Mouse (Mus musculus) MEL (cell line): Measurements from ENCODE around the gene Sash1. TPM values are rescaled to one million over a fixed set of nuclear protein-coding genes. Genes with fewer than 3 reads are reported as not detected.

Experiments
- DNase-seq: peaks from one replicate; pipeline ENCODE4 v3.0.0; 2011; ENCODE audit warnings: low read depth, low spot score
- H3K27ac ChIP-seq: 2 replicates; pipeline ENCODE4 v1.5.1; 2012; ENCODE audit warnings: low read depth, mild to moderate bottlenecking, control low read depth, low read length, moderate library complexity; ENCODE audit not compliant: control insufficient read depth
- H3K27me3 ChIP-seq, 2 experiments: fragments of 150-350 bp in 1 of 2; sonication (generic) in 1 of 2; 2 replicates each; pipeline ENCODE4 v1.6.1; 2012; ENCODE audit warnings: low read length in 2 of 2, mild to moderate bottlenecking in 2 of 2, improper control_type of control experiment in 1 of 2, moderate library complexity in 1 of 2; ENCODE audit not compliant: insufficient read depth in 2 of 2, control insufficient read depth in 1 of 2
- H3K36me3 ChIP-seq, 2 experiments: 2 replicates each; pipeline ENCODE4 v1.6.1; 2012 to 2014; ENCODE audit warnings: low read length in 2 of 2, improper control_type of control experiment in 1 of 2, inconsistent platforms in 1 of 2, mild to moderate bottlenecking in 1 of 2; ENCODE audit not compliant: insufficient read depth in 2 of 2, control insufficient read depth in 1 of 2
- H3K4me1 ChIP-seq, 2 experiments: fragments of 150-350 bp in 1 of 2; sonication (generic) in 1 of 2; 2 replicates each; pipeline ENCODE4 v1.6.1; 2012; ENCODE audit warnings: low read length in 2 of 2, improper control_type of control experiment in 1 of 2, mild to moderate bottlenecking in 1 of 2; ENCODE audit not compliant: insufficient read depth in 2 of 2, control insufficient read depth in 1 of 2
- H3K4me3 ChIP-seq, 2 experiments: fragments of 150-350 bp in 1 of 2; sonication (generic) in 1 of 2; 2 replicates each; pipeline ENCODE4 v1.5.1; 2012; ENCODE audit warnings: low read depth in 2 of 2, low read length in 2 of 2, mild to moderate bottlenecking in 2 of 2, moderate library complexity in 2 of 2, control low read depth in 1 of 2, improper control_type of control experiment in 1 of 2; ENCODE audit not compliant: control insufficient read depth in 1 of 2, insufficient read depth in 1 of 2
- H3K79me2 ChIP-seq: 2 replicates; pipeline ENCODE4 v1.6.1; 2012; ENCODE audit warnings: mild to moderate bottlenecking, low read length, moderate library complexity; ENCODE audit not compliant: control insufficient read depth, poor library complexity, insufficient read depth
- H3K9ac ChIP-seq: 2 replicates; pipeline ENCODE4 v1.6.1; 2012; ENCODE audit warnings: low read depth, mild to moderate bottlenecking, control low read depth, low read length, moderate library complexity; ENCODE audit not compliant: control insufficient read depth, poor library complexity, severe bottlenecking
- H3K9me3 ChIP-seq: fragments of 150-350 bp; sonication (generic); replicated peaks from 2 replicates; pipeline ENCODE4 v1.6.1; 2012; ENCODE audit warnings: mild to moderate bottlenecking, low read length, improper control_type of control experiment, moderate library complexity; ENCODE audit not compliant: insufficient read depth
- BHLHE40 ChIP-seq: IDR thresholded peaks from 2 replicates; pipeline ENCODE4 v1.6.1; 2012; ENCODE audit warnings: low read depth, mild to moderate bottlenecking, inconsistent platforms, low read length, improper control_type of control experiment, borderline replicate concordance
- CHD1 ChIP-seq: IDR thresholded peaks from 2 replicates; pipeline ENCODE4 v1.6.1; 2012; ENCODE audit warnings: low read depth, mild to moderate bottlenecking, inconsistent platforms, low read length, improper control_type of control experiment
- CTCF ChIP-seq, 3 experiments: IDR thresholded peaks in 2 of 3; conservative IDR thresholded peaks in 1 of 3; 2 replicates each; pipeline ENCODE4 v1.5.1; 2011 to 2012; ENCODE audit warnings: low read length in 3 of 3, low read depth in 2 of 3, mild to moderate bottlenecking in 2 of 3, improper control_type of control experiment in 1 of 3, inconsistent platforms in 1 of 3, mixed read lengths in 1 of 3, moderate library complexity in 1 of 3; ENCODE audit not compliant: control insufficient read depth in 1 of 3, insufficient read depth in 1 of 3, poor library complexity in 1 of 3, severe bottlenecking in 1 of 3
- ELF1 ChIP-seq: IDR thresholded peaks from 2 replicates; pipeline ENCODE4 v1.6.1; 2014; ENCODE audit warnings: low read depth, mild to moderate bottlenecking, inconsistent platforms, low read length, improper control_type of control experiment, moderate library complexity
- GABPA ChIP-seq: IDR thresholded peaks from 2 replicates; pipeline ENCODE4 v1.6.1; 2012; ENCODE audit warnings: low read depth, mild to moderate bottlenecking, inconsistent platforms, low read length, improper control_type of control experiment, moderate library complexity
- GATA1 ChIP-seq: IDR thresholded peaks from 2 replicates; pipeline ENCODE4 v1.6.1; 2011; ENCODE audit warnings: low read depth, low read length, improper control_type of control experiment
- JUND ChIP-seq: IDR thresholded peaks from 2 replicates; pipeline ENCODE4 v1.6.1; 2011; ENCODE audit warnings: low read depth, mild to moderate bottlenecking, improper control_type of control experiment, low read length
- KAT2A ChIP-seq: conservative IDR thresholded peaks from 2 replicates; pipeline ENCODE4 v1.6.1; 2012; ENCODE audit warnings: low read depth, low read length, improper control_type of control experiment, inconsistent platforms
- MAFK ChIP-seq: IDR thresholded peaks from 2 replicates; pipeline ENCODE4 v1.6.1; 2011; ENCODE audit warnings: low read depth, mild to moderate bottlenecking, low read length, improper control_type of control experiment, borderline replicate concordance
- MAX ChIP-seq: IDR thresholded peaks from 2 replicates; pipeline ENCODE4 v1.6.1; 2011; ENCODE audit warnings: low read length, improper control_type of control experiment
- MAZ ChIP-seq: IDR thresholded peaks from 2 replicates; pipeline ENCODE4 v1.6.1; 2012; ENCODE audit warnings: low read depth, mild to moderate bottlenecking, inconsistent platforms, low read length, improper control_type of control experiment
- MEF2A ChIP-seq: IDR thresholded peaks from 2 replicates; pipeline ENCODE4 v1.6.1; 2014; ENCODE audit warnings: low read depth, mild to moderate bottlenecking, inconsistent platforms, low read length, improper control_type of control experiment; ENCODE audit not compliant: poor library complexity, insufficient replicate concordance, severe bottlenecking; ENCODE audit errors: extremely low read depth
- MXI1 ChIP-seq: IDR thresholded peaks from 2 replicates; pipeline ENCODE4 v1.6.1; 2011; ENCODE audit warnings: mild to moderate bottlenecking, low read depth, low read length, improper control_type of control experiment
- NELFE ChIP-seq: IDR thresholded peaks from 2 replicates; pipeline ENCODE4 v1.6.1; 2011; ENCODE audit warnings: low read depth, low read length, improper control_type of control experiment
- NRF1 ChIP-seq: IDR thresholded peaks from 2 replicates; pipeline ENCODE4 v1.6.1; 2014; ENCODE audit warnings: low read depth, mild to moderate bottlenecking, inconsistent platforms, low read length, improper control_type of control experiment, moderate library complexity; ENCODE audit not compliant: poor library complexity, insufficient read depth, severe bottlenecking
- POLR2A ChIP-seq, 2 experiments: IDR thresholded peaks; 2 replicates each; pipeline ENCODE4 v1.6.1; 2011 to 2012; ENCODE audit warnings: low read length in 2 of 2, mild to moderate bottlenecking in 2 of 2, control low read depth in 1 of 2, improper control_type of control experiment in 1 of 2, low read depth in 1 of 2, moderate library complexity in 1 of 2; ENCODE audit not compliant: control insufficient read depth in 1 of 2, insufficient read depth in 1 of 2, poor library complexity in 1 of 2
- POLR2AphosphoS5 ChIP-seq: IDR thresholded peaks from 2 replicates; pipeline ENCODE4 v1.6.1; 2012; ENCODE audit warnings: low read depth, borderline replicate concordance, mild to moderate bottlenecking, inconsistent platforms, low read length, moderate library complexity, mixed read lengths
- RAD21 ChIP-seq: IDR thresholded peaks from 2 replicates; pipeline ENCODE4 v1.6.1; 2011; ENCODE audit warnings: mild to moderate bottlenecking, low read depth, low read length, improper control_type of control experiment
- RCOR1 ChIP-seq: IDR thresholded peaks from 2 replicates; pipeline ENCODE4 v1.6.1; 2012; ENCODE audit warnings: low read depth, mild to moderate bottlenecking, inconsistent platforms, low read length, improper control_type of control experiment
- SIN3A ChIP-seq: IDR thresholded peaks from 2 replicates; pipeline ENCODE4 v1.6.1; 2012; ENCODE audit warnings: low read length, improper control_type of control experiment, inconsistent platforms
- SMC3 ChIP-seq: IDR thresholded peaks from 2 replicates; pipeline ENCODE4 v1.6.1; 2011; ENCODE audit warnings: low read depth, low read length, improper control_type of control experiment
- TAL1 ChIP-seq: IDR thresholded peaks from 2 replicates; pipeline ENCODE4 v1.6.1; 2012; ENCODE audit warnings: mild to moderate bottlenecking, inconsistent platforms, low read length, moderate library complexity, mixed read lengths
- UBTF ChIP-seq: IDR thresholded peaks from 2 replicates; pipeline ENCODE4 v1.6.1; 2012; ENCODE audit warnings: low read depth, mild to moderate bottlenecking, inconsistent platforms, low read length, improper control_type of control experiment, moderate library complexity, borderline replicate concordance; ENCODE audit not compliant: insufficient read depth
- USF1 ChIP-seq: IDR thresholded peaks from 2 replicates; pipeline ENCODE4 v1.6.1; 2014; ENCODE audit warnings: low read depth, mild to moderate bottlenecking, inconsistent platforms, low read length, improper control_type of control experiment, moderate library complexity
- USF2 ChIP-seq, 2 experiments: IDR thresholded peaks; 2 replicates each; pipeline ENCODE4 v1.6.1; 2011 to 2012; ENCODE audit warnings: improper control_type of control experiment in 2 of 2, low read length in 2 of 2, borderline replicate concordance in 1 of 2, inconsistent platforms in 1 of 2, low read depth in 1 of 2, mild to moderate bottlenecking in 1 of 2; ENCODE audit not compliant: insufficient read depth in 1 of 2
- ZMIZ1 ChIP-seq: IDR thresholded peaks from 2 replicates; pipeline ENCODE4 v1.6.1; 2012; ENCODE audit warnings: low read depth, mild to moderate bottlenecking, inconsistent platforms, low read length, improper control_type of control experiment, moderate library complexity
- polyA plus RNA-seq, 2 experiments: library from polyadenylated mRNA; stranded (reverse) in 1 of 2; unstranded in 1 of 2; fragments of >175 nt in 1 of 2; fragments of >200 nt in 1 of 2; gene quantifications; 2 replicates each; pipeline versions ENCODE4 v1.2.1 to v1.2.4; 2012; ENCODE audit warnings: low replicate concordance in 2 of 2, low read depth in 1 of 2; ENCODE audit not compliant: insufficient read length in 2 of 2, insufficient read depth in 1 of 2, missing spikeins in 1 of 2
- total RNA-seq: library from RNA; depleted of rRNA; stranded (reverse); fragments of 300-350 nt; gene quantifications from 2 replicates; pipeline ENCODE4 v1.2.3, GENCODE M21; 2012

Sash1 gene
- total and polyA plus RNA-seq, 3 experiments = not detected

DNA sequence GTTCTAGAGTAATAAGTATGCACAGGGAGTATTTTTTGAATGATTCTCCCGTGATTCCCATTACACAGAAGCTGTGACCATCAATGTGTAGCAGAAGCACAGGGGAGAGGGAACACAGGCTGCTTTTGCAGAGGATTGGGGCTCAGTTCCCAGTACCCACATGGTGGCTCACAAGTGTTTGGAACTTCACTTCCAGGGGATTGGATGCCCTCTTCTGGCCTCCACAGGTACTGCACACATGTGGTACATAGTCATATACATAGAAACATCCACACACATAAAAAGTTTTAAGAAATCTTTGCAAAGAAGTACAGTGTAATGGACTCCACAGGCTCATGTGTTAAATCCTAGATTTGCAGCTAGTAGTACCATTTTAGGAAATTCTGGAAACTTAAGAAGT is 199.7 kb downstream of the Sash1 start:
- no peaks in the 10 kb centered on the region for H3K79me2 ChIP-seq
- DNase-seq = no peak
- H3K4me3 ChIP-seq = no peak overlapping the region
- no peaks in the 10 kb centered on the region for H3K9me3 ChIP-seq
- no peak for TF ChIP-seq CHD1
- TF ChIP-seq CTCF (IDR thresholded peaks at IDR 0.05 in 2 of 3, conservative IDR thresholded peaks at IDR 0.05 in 1 of 3; ENCODE audit: control insufficient read depth in 1 of 3, insufficient read depth in 1 of 3, low read depth in 2 of 3, low read length in 3 of 3, poor library complexity in 1 of 3, severe bottlenecking in 1 of 3) = no peak
- TF ChIP-seq POLR2A (IDR thresholded peaks at IDR 0.05; ENCODE audit: control insufficient read depth in 1 of 2, insufficient read depth in 1 of 2, low read depth in 1 of 2, low read length in 2 of 2, poor library complexity in 1 of 2) = no peak
- no peak for TF ChIP-seq RCOR1
- no peak for TF ChIP-seq USF2 (IDR thresholded peaks at IDR 0.05; ENCODE audit: borderline replicate concordance in 1 of 2, insufficient read depth in 1 of 2, low read depth in 1 of 2, low read length in 2 of 2)
- TF ChIP-seq MAZ = no peak
- no peak for TF ChIP-seq MAFK
- no peak for TF ChIP-seq ELF1
- TF ChIP-seq NELFE = no peak
- TF ChIP-seq SIN3A = no peak
- no peak for TF ChIP-seq MAX
- no peak for TF ChIP-seq ZMIZ1
- no peaks in the 10 kb centered on the region for H3K36me3 ChIP-seq
- no peak overlapping the region for H3K27ac ChIP-seq
- H3K27me3 ChIP-seq = no peaks in the 10 kb centered on the region
- H3K4me1 ChIP-seq = no peaks in the 10 kb centered on the region
- H3K9ac ChIP-seq = no peak overlapping the region

DNA sequence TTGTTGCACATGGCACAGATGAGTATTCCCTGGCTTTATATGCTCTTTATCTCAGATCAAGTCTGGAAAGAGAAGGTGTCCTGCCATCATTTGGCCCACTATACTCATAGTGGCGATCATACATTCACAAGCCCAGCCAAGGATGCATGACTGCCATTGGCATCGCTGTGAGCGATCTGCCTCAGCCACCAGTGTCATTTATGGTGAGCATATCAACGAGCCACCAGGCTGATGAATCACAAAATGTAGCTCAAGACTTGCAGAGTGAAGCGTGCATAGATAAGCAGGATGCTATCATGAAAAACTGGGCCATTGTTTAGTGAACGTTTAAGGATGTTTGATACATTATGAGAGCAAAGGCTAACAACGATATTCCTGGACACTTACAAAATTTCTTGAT is 200.6 kb downstream of the Sash1 start:
- TF ChIP-seq USF1 = no peak
- TF ChIP-seq POLR2AphosphoS5 = no peak
- no peak for TF ChIP-seq MEF2A
- no peak for TF ChIP-seq SMC3
- TF ChIP-seq POLR2A (IDR thresholded peaks at IDR 0.05; ENCODE audit: control insufficient read depth in 1 of 2, insufficient read depth in 1 of 2, low read depth in 1 of 2, low read length in 2 of 2, poor library complexity in 1 of 2) = no peak
- no peak for TF ChIP-seq ELF1
- TF ChIP-seq KAT2A = no peak
- no peak for TF ChIP-seq GABPA
- no peak for TF ChIP-seq NRF1
- no peak for TF ChIP-seq JUND
- no peak for TF ChIP-seq UBTF
- TF ChIP-seq TAL1 = no peak
- TF ChIP-seq RAD21 = no peak
- no peak for TF ChIP-seq MAX
- no peak for TF ChIP-seq BHLHE40
- no peak for TF ChIP-seq MXI1
- TF ChIP-seq MAZ = no peak
- no peak for TF ChIP-seq GATA1
- TF ChIP-seq ZMIZ1 = no peak

More for the DNA sequence above, 200.6 kb downstream of the Sash1 start:
- H3K4me1 ChIP-seq = no peaks in the 10 kb centered on the region
- no peak overlapping the region for H3K4me3 ChIP-seq
- H3K27me3 ChIP-seq = no peaks in the 10 kb centered on the region
- H3K36me3 ChIP-seq = no peaks in the 10 kb centered on the region
- no peaks in the 10 kb centered on the region for H3K79me2 ChIP-seq
- no peak for DNase-seq
- H3K27ac ChIP-seq = no peak overlapping the region
- no peaks in the 10 kb centered on the region for H3K9me3 ChIP-seq
- H3K9ac ChIP-seq = no peak overlapping the region
